Mouse (Mus musculus): ENCODE measurements around the gene Egflam. TPM values are rescaled to one million over a fixed set of nuclear protein-coding genes. Genes with fewer than 3 reads are reported as not detected.

Egflam gene
- polyA plus RNA-seq, 1 experiment = not detected

GRCm38 (mm10) chr15:7159869-7160268 is 238.3 kb downstream of the Egflam start:
- Histone ChIP-seq H3K4me3 (ENCODE audit: insufficient read depth, low read depth, low read length) (no peak overlapping the region), H3K27ac (ENCODE audit: insufficient read depth, low read depth, low read length) (no peak overlapping the region), H3K4me1 (ENCODE audit: control insufficient read depth, insufficient read depth, low read length) (peaks cover 5% of the 10 kb centered on the region; the same call in 1 of the 2 replicates)
- TF ChIP-seq CTCF (IDR thresholded peaks at IDR 0.05; ENCODE audit: insufficient read depth, low read depth, low read length) = no peak
- TF ChIP-seq POLR2A (IDR thresholded peaks at IDR 0.05; ENCODE audit: insufficient read depth, low read depth, low read length) = no peak
- 89% methylated on average over 9 of the region's 9 CpGs for WGBS

- no peak overlapping the region for H3K4me3 ChIP-seq (ENCODE audit: insufficient read depth, low read depth, low read length)
- TF ChIP-seq CTCF (IDR thresholded peaks at IDR 0.05; ENCODE audit: insufficient read depth, low read depth, low read length) (no peak), POLR2A (IDR thresholded peaks at IDR 0.05; ENCODE audit: insufficient read depth, low read depth, low read length) (no peak)
- peaks cover 7% of the 10 kb centered on the region for H3K4me1 ChIP-seq (ENCODE audit: control insufficient read depth, insufficient read depth, low read length)
- H3K27ac ChIP-seq (ENCODE audit: insufficient read depth, low read depth, low read length) = no peak overlapping the region
- WGBS = 96% methylated on average over 6 of the region's 6 CpGs
Observed at GRCm38 (mm10) chr15:7157658-7158057, 240.5 kb downstream of the Egflam start.

Data from olfactory bulb, adult 2 months (tissue).